Mouse (Mus musculus) spleen, adult 2 months (tissue): Measurements from ENCODE around the gene Ptpre.

Source experiments
- CTCF ChIP-seq: fragments of 200-500 bp; IDR thresholded peaks from 2 replicates; pipeline ENCODE4 v1.5.1; 2011; ENCODE audit warnings: mild to moderate bottlenecking, inconsistent platforms; ENCODE audit not compliant: insufficient read depth, insufficient read length, insufficient replicate concordance; ENCODE audit errors: extremely low read depth
- POLR2A ChIP-seq: fragments of 200-500 bp; IDR thresholded peaks from 2 replicates; pipeline ENCODE4 v1.6.1; 2011; ENCODE audit warnings: low read depth, low read length, inconsistent platforms

DNA sequence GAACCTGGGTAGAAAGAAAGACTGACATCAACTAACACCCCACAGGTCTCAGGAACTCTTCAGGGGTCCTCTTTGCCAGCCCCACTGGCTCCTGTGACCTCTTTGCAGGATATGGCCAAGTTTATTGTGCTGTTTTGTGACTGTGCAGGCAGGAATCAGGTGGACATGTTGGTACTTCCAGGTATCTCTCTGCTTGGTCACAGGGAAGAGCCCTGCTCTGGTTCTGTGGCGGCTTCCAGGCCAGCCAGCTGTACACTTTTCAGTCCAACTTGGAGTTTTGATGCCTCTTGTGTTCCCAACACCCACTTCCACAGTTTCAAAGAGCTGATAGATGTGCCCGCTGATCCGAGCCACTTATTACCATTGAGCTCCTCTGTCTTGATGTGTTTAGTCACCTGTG is 76.1 kb downstream of the Ptpre start:
- TF ChIP-seq CTCF (no peak), POLR2A (no peak)
